Mouse (Mus musculus): ENCODE results near the gene Ap2s1. TPM values are rescaled to one million over a fixed set of nuclear protein-coding genes. Genes with fewer than 3 reads are reported as not detected.

The Ap2s1 gene
- total RNA-seq, 2 experiments from 2014 or later: 264 to 316 TPM

- intact Hi-C loops (cut with DNase I): no loop called here
- DNase-seq (ENCODE audit: low spot score in 2 of 2): no peak
Observed at GRCm38 (mm10) chr7:16784498-16784976, 46.3 kb downstream of the Ap2s1 start.

GRCm38 (mm10) chr7:16785541-16786083 is 47.4 kb downstream of the Ap2s1 start:
- intact Hi-C loops (cut with DNase I): no loop called here
- DNase-seq (ENCODE audit: low spot score in 2 of 2): no peak

DNA sequence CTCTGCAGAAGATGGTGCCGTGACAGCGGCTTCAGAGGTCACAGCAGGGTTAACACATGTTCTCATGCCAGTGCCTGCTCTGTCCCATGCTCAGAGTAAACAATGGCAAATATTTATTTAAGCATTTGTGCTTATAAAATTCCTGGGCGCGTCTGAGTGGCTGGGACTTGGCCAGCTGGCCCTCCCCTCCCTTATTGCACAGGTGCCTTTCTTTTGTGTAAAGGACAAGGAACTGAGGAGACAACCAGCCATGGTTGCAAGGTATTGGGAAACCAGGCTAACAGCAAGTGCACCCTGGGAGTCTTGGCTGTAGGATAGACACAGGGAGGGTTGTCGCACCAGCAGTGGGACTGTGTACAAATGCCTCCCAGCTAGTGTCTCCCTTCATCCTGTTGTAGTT is 54.1 kb downstream of the Ap2s1 start:
- intact Hi-C loops (cut with DNase I): no loop called here
- no peak for DNase-seq (ENCODE audit: low spot score in 2 of 2)

- DNase-seq (ENCODE audit: low spot score in 2 of 2): no peak
- intact Hi-C loops (cut with DNase I): no loop called here
Observed at GRCm38 (mm10) chr7:16793010-16793725, 55.0 kb downstream of the Ap2s1 start.

DNA sequence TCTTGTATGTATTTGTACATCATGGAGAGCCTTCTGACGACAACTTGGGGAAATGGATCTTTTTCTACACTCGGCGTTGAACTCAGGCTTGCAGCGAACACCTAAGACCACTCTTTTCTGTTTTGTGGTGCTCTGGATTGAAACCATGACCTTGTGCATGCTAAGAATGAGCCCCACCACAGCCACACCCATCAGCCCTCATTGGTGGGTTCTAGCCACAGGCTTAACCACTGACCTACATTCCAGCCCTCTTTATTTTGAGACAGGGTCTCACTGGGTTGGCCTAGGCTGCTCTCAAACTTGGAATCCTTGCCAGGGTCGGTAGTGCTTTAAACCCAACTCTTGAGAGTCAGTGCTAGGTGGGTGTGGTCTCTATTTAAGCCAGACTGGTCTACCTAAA is 56.7 kb downstream of the Ap2s1 start:
- DNase-seq (ENCODE audit: low spot score in 2 of 2): no peak
- intact Hi-C loops (cut with DNase I): no loop called here

Other genes with a start within 250 kb of the Ap2s1 start
- 100 to 1,000 TPM; 134 to 138 TPM for gene Arhgap35, start 123.4 kb upstream of the Ap2s1 start, total RNA-seq (2021)
- gene Ceacam15, start 62.7 kb upstream of the Ap2s1 start, total RNA-seq (2021): not detected
- gene Ceacam9, start 16.5 kb upstream of the Ap2s1 start, total RNA-seq (2021): under 1 TPM in 1 of 2 experiments, not detected in 1; 0.22 TPM
- 1 to 10 TPM; 3.7 to 7.6 TPM for gene Slc1a5, start 42.9 kb downstream of the Ap2s1 start, total RNA-seq (2021)
- gene Strn4, start 77.5 kb downstream of the Ap2s1 start, total RNA-seq (2021): 100 to 1,000 TPM; 310 to 320 TPM
- 10 to 100 TPM; 50.4 to 62.8 TPM for gene Fkrp, start 78.3 kb downstream of the Ap2s1 start, total RNA-seq (2021)
- 1 to 10 TPM; 3.1 to 7.1 TPM for gene Prkd2, start 104.5 kb downstream of the Ap2s1 start, total RNA-seq (2021)
- gene Dact3, start 136.9 kb downstream of the Ap2s1 start, total RNA-seq (2021): 100 to 1,000 TPM; 179 to 210 TPM
- gene Gng8, start 153.4 kb downstream of the Ap2s1 start, total RNA-seq (2021): 1 to 10 TPM; 2.8 to 4.0 TPM
- under 1 TPM in 1 of 2 experiments, not detected in 1; 0.10 TPM for gene Ptgir, start 168.1 kb downstream of the Ap2s1 start, total RNA-seq (2021)
- 1,000 to 10,000 TPM; 1,705 to 2,029 TPM for gene Calm3, start 185.7 kb downstream of the Ap2s1 start, total RNA-seq (2021)
- 100 to 1,000 TPM; 249 to 288 TPM for gene Pnmal2, start 206.3 kb downstream of the Ap2s1 start, total RNA-seq (2021)
- gene Pnmal1, start 221.3 kb downstream of the Ap2s1 start, total RNA-seq (2021): 100 to 1,000 TPM; 109 to 111 TPM
- gene Gm42372, start 244.7 kb downstream of the Ap2s1 start, total RNA-seq (2021): 10 to 100 TPM; 59.7 to 61.7 TPM